Mouse (Mus musculus): ENCODE measurements around the gene Dusp27. TPM values are rescaled to one million over a fixed set of nuclear protein-coding genes. Genes with fewer than 3 reads are reported as not detected.

Gene Dusp27
- polyA plus RNA-seq, 1 experiment from 2014 or later: 4.7 TPM

DNA sequence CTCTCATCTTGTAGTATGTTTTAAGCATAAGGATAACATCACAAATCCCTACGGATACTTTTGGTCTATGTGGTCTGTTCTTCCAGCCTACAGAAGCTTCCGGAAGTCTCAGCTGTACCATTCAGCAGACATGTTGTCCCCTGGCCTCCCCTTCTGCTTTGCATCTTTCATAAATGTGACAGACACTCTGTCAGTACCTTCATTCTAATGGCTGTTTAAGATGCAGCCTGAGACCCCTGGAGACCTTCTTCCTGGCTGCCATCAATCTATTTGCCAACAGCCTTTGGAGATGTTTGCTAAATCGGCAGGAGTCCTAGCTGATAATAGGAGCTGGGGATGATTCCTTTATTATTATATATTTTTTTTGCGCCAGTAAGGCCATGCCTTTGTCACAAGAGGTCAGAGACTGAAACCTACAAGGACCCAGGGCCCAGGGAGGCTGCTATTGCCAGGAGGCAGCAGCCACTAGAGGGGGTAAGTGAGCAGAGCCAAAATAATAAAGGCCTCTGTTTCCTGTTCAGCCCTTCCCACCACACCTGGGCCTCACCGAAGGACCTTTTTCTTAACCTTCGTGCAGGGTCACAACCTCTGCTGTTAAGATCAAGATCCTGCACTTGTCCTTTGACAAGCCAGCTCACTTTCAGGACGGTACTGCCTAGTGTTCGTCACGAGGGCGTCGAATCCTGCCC lies 24.7 kb downstream of the Dusp27 start:
- H3K27ac ChIP-seq (ENCODE audit: low read depth, low read length): no peak overlapping the region
- H3K9ac ChIP-seq (ENCODE audit: low read length): no peak overlapping the region
- WGBS: 65% methylated on average over 11 of the region's 11 CpGs

DNA sequence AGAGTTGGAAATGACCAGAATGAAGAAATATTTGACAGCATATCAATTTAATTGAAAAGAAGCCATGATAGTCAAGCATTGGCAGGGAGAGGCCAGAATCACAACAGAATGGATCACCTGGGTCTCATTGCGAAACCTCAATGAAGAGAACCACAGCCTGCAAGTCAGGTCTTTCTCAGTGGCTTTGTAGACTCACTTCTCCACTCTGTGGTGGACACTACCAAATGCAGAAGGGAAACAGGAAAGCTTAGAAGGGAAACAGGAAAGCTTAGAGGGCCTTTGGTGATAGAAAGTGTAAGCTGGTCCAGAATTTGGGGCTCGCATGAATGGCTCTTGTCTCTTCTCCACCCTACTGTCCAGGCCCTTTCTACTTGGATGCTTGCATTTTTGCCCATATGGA lies 29.6 kb downstream of the Dusp27 start:
- Histone ChIP-seq H3K9ac (ENCODE audit: low read length) (no peak overlapping the region), H3K27ac (ENCODE audit: low read depth, low read length) (no peak overlapping the region), H3K9me3 (ENCODE audit: control insufficient read depth, low read length) (no peaks in the 10 kb centered on the region), H3K4me3 (ENCODE audit: low read depth, low read length) (no peak overlapping the region), H3K27me3 (ENCODE audit: control insufficient read depth, insufficient read depth, low read length) (no peaks in the 10 kb centered on the region), H3K4me1 (ENCODE audit: control insufficient read depth, insufficient read depth, low read length) (no peaks in the 10 kb centered on the region), H3K36me3 (ENCODE audit: control insufficient read depth, insufficient read depth, low read length) (no peaks in the 10 kb centered on the region), H3K4me2 (ENCODE audit: low read depth) (no peak overlapping the region)
- ATAC-seq (ENCODE audit: insufficient read depth, low FRiP score, low TSS enrichment) (no peak), DNase-seq (ENCODE audit: low spot score) (no peak)
- WGBS: 98% methylated on average over 2 of the region's 2 CpGs

More for the DNA sequence above, 24.7 kb downstream of the Dusp27 start:
- H3K4me3 ChIP-seq (ENCODE audit: low read depth, low read length): no peak overlapping the region
- ATAC-seq (ENCODE audit: insufficient read depth, low FRiP score, low TSS enrichment) (peak; percentile 55; the same call in 1 of the 2 replicates), DNase-seq (ENCODE audit: low spot score) (peak; percentile 57)
- H3K4me2 ChIP-seq (ENCODE audit: low read depth): no peak overlapping the region
- H3K36me3 ChIP-seq (ENCODE audit: control insufficient read depth, insufficient read depth, low read length): no peaks in the 10 kb centered on the region
- no peaks in the 10 kb centered on the region for H3K4me1 ChIP-seq (ENCODE audit: control insufficient read depth, insufficient read depth, low read length)
- H3K9me3 ChIP-seq (ENCODE audit: control insufficient read depth, low read length): no peaks in the 10 kb centered on the region
- H3K27me3 ChIP-seq (ENCODE audit: control insufficient read depth, insufficient read depth, low read length): no peaks in the 10 kb centered on the region

DNA sequence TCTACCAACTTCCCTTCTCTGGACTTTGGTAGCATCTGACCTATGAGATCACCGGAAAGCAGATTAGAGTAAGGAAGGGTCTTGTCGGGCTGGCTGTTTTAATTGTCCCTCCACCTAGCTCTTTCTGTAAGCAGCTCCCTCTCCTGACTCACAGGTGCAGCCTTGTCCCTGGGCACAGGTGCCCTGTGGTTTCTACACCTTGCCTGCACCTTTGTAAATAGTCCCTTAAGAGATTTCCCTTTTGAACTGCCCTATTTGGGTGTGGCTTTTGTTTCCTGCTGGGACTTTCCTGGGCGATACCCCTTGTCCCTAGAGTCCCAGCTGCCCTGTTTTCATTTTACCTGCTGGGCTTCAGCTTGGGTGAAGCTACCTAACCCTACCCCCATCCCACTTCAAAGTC lies 33.3 kb downstream of the Dusp27 start:
- H3K4me1 ChIP-seq (ENCODE audit: control insufficient read depth, insufficient read depth, low read length): no peaks in the 10 kb centered on the region
- no peaks in the 10 kb centered on the region for H3K36me3 ChIP-seq (ENCODE audit: control insufficient read depth, insufficient read depth, low read length)
- H3K9me3 ChIP-seq (ENCODE audit: control insufficient read depth, low read length): no peaks in the 10 kb centered on the region
- no peak overlapping the region for H3K9ac ChIP-seq (ENCODE audit: low read length)
- H3K27ac ChIP-seq (ENCODE audit: low read depth, low read length): no peak overlapping the region
- H3K4me2 ChIP-seq (ENCODE audit: low read depth): no peak overlapping the region
- no peak overlapping the region for H3K4me3 ChIP-seq (ENCODE audit: low read depth, low read length)
- ATAC-seq (ENCODE audit: insufficient read depth, low FRiP score, low TSS enrichment) (no peak), DNase-seq (ENCODE audit: low spot score) (no peak)
- H3K27me3 ChIP-seq (ENCODE audit: control insufficient read depth, insufficient read depth, low read length): no peaks in the 10 kb centered on the region
- 87% methylated on average over 3 of the region's 3 CpGs for WGBS

DNA sequence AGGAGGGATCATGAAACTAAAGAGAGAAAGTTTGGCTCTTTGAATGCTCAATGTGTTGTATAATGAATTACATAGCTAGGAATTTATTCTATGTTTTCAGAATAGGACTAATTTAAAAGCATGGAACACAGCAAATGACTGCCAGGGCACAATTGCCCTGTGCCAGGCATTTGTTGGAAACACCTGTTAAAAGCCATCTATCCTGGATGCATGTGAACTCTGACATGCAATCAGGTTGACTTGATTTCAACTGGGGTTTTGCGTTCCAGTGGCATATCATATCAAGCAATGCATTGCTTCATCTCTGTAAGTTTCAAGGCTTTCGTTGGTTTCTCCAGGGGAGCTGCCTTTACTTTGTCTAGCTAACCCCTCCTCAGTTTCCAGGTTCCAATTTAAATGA lies 37.4 kb downstream of the Dusp27 start:
- H3K36me3 ChIP-seq (ENCODE audit: control insufficient read depth, insufficient read depth, low read length): no peaks in the 10 kb centered on the region
- ATAC-seq (ENCODE audit: insufficient read depth, low FRiP score, low TSS enrichment) (no peak), DNase-seq (ENCODE audit: low spot score) (no peak)
- WGBS: 89% methylated on average over 2 of the region's 2 CpGs
- no peak overlapping the region for H3K4me3 ChIP-seq (ENCODE audit: low read depth, low read length)
- no peaks in the 10 kb centered on the region for H3K4me1 ChIP-seq (ENCODE audit: control insufficient read depth, insufficient read depth, low read length)
- no peak overlapping the region for H3K9ac ChIP-seq (ENCODE audit: low read length)
- H3K27ac ChIP-seq (ENCODE audit: low read depth, low read length): no peak overlapping the region
- H3K9me3 ChIP-seq (ENCODE audit: control insufficient read depth, low read length): no peaks in the 10 kb centered on the region
- no peaks in the 10 kb centered on the region for H3K27me3 ChIP-seq (ENCODE audit: control insufficient read depth, insufficient read depth, low read length)
- no peak overlapping the region for H3K4me2 ChIP-seq (ENCODE audit: low read depth)

DNA sequence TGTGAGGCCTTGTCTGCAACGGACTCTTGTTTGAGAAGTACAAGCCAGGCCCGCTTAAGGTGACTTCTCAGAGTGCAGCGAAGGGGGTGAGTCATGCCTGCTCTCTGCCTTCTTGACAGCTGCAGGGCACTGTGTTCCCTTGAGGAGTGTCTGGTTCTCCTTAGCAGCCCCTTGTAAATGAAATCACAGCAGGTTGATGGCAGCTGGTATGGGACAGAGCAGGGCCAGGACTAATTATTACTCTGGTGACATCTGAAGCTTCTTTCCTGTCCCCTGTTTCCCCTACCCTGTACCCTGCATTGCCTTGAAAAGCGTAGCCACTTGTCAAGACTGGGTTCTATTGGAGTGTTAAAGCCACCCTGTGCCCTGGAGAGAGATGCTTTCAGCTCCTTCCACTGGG lies 38.0 kb downstream of the Dusp27 start:
- Histone ChIP-seq H3K9me3 (ENCODE audit: control insufficient read depth, low read length) (no peaks in the 10 kb centered on the region), H3K27me3 (ENCODE audit: control insufficient read depth, insufficient read depth, low read length) (no peaks in the 10 kb centered on the region), H3K9ac (ENCODE audit: low read length) (no peak overlapping the region), H3K4me3 (ENCODE audit: low read depth, low read length) (no peak overlapping the region), H3K36me3 (ENCODE audit: control insufficient read depth, insufficient read depth, low read length) (no peaks in the 10 kb centered on the region), H3K27ac (ENCODE audit: low read depth, low read length) (no peak overlapping the region), H3K4me1 (ENCODE audit: control insufficient read depth, insufficient read depth, low read length) (no peaks in the 10 kb centered on the region), H3K4me2 (ENCODE audit: low read depth) (no peak overlapping the region)
- DNase-seq (ENCODE audit: low spot score): peak; percentile 15
- 61% methylated on average over 4 of the region's 4 CpGs for WGBS
- no peak for ATAC-seq (ENCODE audit: insufficient read depth, low FRiP score, low TSS enrichment)

DNA sequence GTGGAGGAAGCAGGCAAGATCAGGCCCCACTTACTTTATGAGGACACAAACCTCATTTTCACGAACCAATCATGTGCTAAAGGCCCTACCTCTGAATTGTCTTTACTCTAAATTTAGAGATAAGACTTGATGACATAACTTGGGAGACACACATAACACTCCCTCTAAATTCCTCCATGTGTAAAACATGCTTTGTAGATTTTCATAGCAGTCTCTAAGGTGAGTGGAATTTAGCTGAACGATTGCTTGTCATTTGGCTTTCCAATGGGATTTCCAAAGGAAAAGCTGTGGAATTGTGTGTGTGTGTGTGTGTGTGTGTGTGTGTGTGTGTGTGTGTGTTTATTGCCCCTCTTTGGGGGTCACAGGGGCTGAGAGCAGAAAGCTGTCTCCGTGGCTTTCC lies 38.4 kb downstream of the Dusp27 start:
- H3K36me3 ChIP-seq (ENCODE audit: control insufficient read depth, insufficient read depth, low read length): no peaks in the 10 kb centered on the region
- no peaks in the 10 kb centered on the region for H3K4me1 ChIP-seq (ENCODE audit: control insufficient read depth, insufficient read depth, low read length)
- 68% methylated on average over 3 of the region's 3 CpGs for WGBS
- no peak overlapping the region for H3K27ac ChIP-seq (ENCODE audit: low read depth, low read length)
- ATAC-seq (ENCODE audit: insufficient read depth, low FRiP score, low TSS enrichment) (no peak), DNase-seq (ENCODE audit: low spot score) (no peak)
- no peak overlapping the region for H3K4me3 ChIP-seq (ENCODE audit: low read depth, low read length)
- H3K4me2 ChIP-seq (ENCODE audit: low read depth): no peak overlapping the region
- no peak overlapping the region for H3K9ac ChIP-seq (ENCODE audit: low read length)
- no peaks in the 10 kb centered on the region for H3K9me3 ChIP-seq (ENCODE audit: control insufficient read depth, low read length)
- H3K27me3 ChIP-seq (ENCODE audit: control insufficient read depth, insufficient read depth, low read length): no peaks in the 10 kb centered on the region

DNA sequence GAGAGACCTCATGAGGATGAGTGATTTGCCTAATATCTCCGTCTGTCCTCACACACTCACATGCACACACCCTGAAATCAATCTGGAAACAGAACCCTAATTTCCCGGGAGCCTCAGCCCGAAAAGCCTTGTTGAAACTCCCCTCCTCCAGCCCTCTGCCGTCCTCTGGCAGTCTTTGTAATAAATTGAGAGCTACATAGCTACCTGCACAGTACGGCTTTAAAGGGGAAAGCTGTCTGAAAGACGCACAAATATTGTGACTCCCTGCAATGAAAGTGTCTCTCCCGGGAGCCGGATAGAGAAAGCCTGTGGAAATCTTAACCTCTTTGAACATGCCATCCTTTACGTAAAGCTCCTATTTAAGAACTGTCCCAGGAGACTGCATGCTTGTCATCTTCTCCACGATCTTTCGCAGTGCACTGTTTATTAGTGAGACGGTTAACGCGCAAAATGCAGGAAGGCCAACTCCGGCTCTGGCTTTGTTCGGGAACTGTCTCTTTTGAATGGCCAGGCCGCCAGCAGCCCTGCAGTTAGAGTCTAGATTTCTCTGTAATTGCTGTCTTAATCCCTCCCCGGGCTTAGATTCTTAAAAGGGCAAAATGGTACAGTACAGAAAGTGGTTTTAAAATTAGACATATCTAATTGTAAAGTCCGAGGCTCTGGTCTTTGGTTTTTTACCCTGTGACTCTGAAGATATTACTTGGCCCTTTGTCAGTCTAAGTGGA lies 39.1 kb downstream of the Dusp27 start:
- Histone ChIP-seq H3K36me3 (ENCODE audit: control insufficient read depth, insufficient read depth, low read length) (no peaks in the 10 kb centered on the region), H3K9ac (ENCODE audit: low read length) (no peak overlapping the region), H3K27ac (ENCODE audit: low read depth, low read length) (no peak overlapping the region), H3K4me3 (ENCODE audit: low read depth, low read length) (no peak overlapping the region), H3K4me1 (ENCODE audit: control insufficient read depth, insufficient read depth, low read length) (no peaks in the 10 kb centered on the region), H3K4me2 (ENCODE audit: low read depth) (no peak overlapping the region), H3K9me3 (ENCODE audit: control insufficient read depth, low read length) (no peaks in the 10 kb centered on the region), H3K27me3 (ENCODE audit: control insufficient read depth, insufficient read depth, low read length) (no peaks in the 10 kb centered on the region)
- DNase-seq (ENCODE audit: low spot score) (no peak), ATAC-seq (ENCODE audit: insufficient read depth, low FRiP score, low TSS enrichment) (no peak)
- WGBS: 81% methylated on average over 19 of the region's 19 CpGs

DNA sequence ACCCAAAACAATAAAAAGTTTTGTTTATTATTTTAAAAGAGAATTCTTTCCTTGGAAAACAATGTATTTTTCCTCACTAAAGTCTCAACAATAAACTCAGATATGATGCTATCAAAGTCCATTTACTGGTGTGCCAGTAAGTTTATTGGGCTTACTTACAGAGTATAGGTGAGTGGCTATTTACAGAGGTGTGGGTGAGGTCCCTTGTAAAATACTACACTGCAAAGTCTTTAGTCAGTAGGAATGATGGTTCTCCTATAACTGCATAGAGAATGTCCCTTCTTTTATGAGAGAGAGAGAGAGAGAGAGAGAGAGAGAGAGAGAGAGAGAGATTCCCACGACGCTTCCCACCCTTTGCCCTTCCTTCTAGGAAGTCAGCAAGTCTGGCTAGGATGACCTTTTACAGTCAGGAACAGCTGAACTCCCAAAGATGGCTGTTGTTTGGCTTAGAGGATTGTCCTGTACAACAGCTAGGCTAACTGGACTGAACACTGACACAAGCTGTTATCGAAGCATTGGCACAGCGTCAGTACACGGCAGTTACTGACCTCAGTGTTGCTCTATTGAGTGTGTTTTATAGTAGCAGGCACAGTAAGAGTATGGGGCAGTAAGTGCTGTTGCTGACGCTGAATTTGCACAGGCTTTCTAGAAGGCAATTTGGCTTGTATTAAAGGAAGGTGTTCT lies 50.5 kb downstream of the Dusp27 start:
- Histone ChIP-seq H3K4me1 (ENCODE audit: control insufficient read depth, insufficient read depth, low read length) (no peaks in the 10 kb centered on the region), H3K9me3 (ENCODE audit: control insufficient read depth, low read length) (no peaks in the 10 kb centered on the region), H3K9ac (ENCODE audit: low read length) (no peak overlapping the region), H3K27ac (ENCODE audit: low read depth, low read length) (no peak overlapping the region), H3K27me3 (ENCODE audit: control insufficient read depth, insufficient read depth, low read length) (no peaks in the 10 kb centered on the region), H3K4me2 (ENCODE audit: low read depth) (no peak overlapping the region), H3K36me3 (ENCODE audit: control insufficient read depth, insufficient read depth, low read length) (no peaks in the 10 kb centered on the region), H3K4me3 (ENCODE audit: low read depth, low read length) (no peak overlapping the region)
- WGBS: 84% methylated on average over 6 of the region's 6 CpGs
- ATAC-seq (ENCODE audit: insufficient read depth, low FRiP score, low TSS enrichment) (no peak), DNase-seq (ENCODE audit: low spot score) (no peak)
